Mouse (Mus musculus) bone marrow, adult 2 months (tissue): Measurements from ENCODE around the gene Grm8. TPM values are rescaled to one million over a fixed set of nuclear protein-coding genes. Genes with fewer than 3 reads are reported as not detected.

ENCODE experiments used
- H3K27ac ChIP-seq: fragments of 200-500 bp; 2 replicates; pipeline ENCODE4 v1.5.1; 2012; ENCODE audit warnings: low read depth, mild to moderate bottlenecking, control low read depth, inconsistent platforms, low read length; ENCODE audit not compliant: control insufficient read depth, poor library complexity, insufficient read depth
- H3K4me1 ChIP-seq: fragments of 200-500 bp; 2 replicates; pipeline ENCODE4 v1.6.1; 2011; ENCODE audit warnings: low read length; ENCODE audit not compliant: control insufficient read depth, insufficient read depth
- H3K4me3 ChIP-seq: fragments of 200-500 bp; replicated peaks from 2 replicates; pipeline ENCODE3; 2011; ENCODE audit warnings: mild to moderate bottlenecking, low read depth, low read length, control low read depth; ENCODE audit not compliant: control insufficient read depth
- CTCF ChIP-seq: fragments of 200-500 bp; IDR thresholded peaks from 2 replicates; pipeline ENCODE4 v1.5.1; 2011; ENCODE audit warnings: low read length, control low read depth; ENCODE audit not compliant: control insufficient read depth, insufficient read depth
- POLR2A ChIP-seq: fragments of 200-500 bp; IDR thresholded peaks from 2 replicates; pipeline ENCODE4 v1.6.1; 2011; ENCODE audit warnings: low read depth, mild to moderate bottlenecking, control low read depth, low read length, borderline replicate concordance; ENCODE audit not compliant: control insufficient read depth
- WGBS: fragments of 180-500 bp; shearing (Covaris S2); methylation state at CpG from one replicate; pipeline ENCODE4 v1.1.7; 2018; 5-methylcytosine and 5-hydroxymethylcytosine counted together
- polyA plus RNA-seq: library from polyadenylated mRNA; stranded (reverse); fragments of >200 nt; gene quantifications from 2 replicates; pipeline ENCODE4 v1.2.4, GENCODE M21; 2011; ENCODE audit warnings: low replicate concordance; ENCODE audit not compliant: missing spikeins, insufficient read depth, insufficient read length

Grm8 gene
- 0.80 TPM in 1 of 2 replicates, not detected in the other for polyA plus RNA-seq

- H3K27ac ChIP-seq: no peak within 1 kb of the TSS
- no peak for TF ChIP-seq CTCF
- TF ChIP-seq POLR2A: no peak
- H3K4me1 ChIP-seq: no peaks in the 10 kb centered on the region
- H3K4me3 ChIP-seq: peak within 1 kb of the TSS; percentile 66
- WGBS: under 1% methylated on average over 42 of the region's 42 CpGs
These were observed at the start of gene Grm8 for GRCm38 (mm10) chr6:28135001-28135401. Grm8 (minus strand) TSS chr6:28135178.

GRCm38 (mm10) chr6:28169851-28170539, 35.0 kb upstream of the Grm8 start:
- Histone ChIP-seq H3K4me3 (no peak overlapping the region), H3K4me1 (no peaks in the 10 kb centered on the region), H3K27ac (no peak overlapping the region)
- 68% methylated on average over 19 of the region's 19 CpGs for WGBS
- no peak for TF ChIP-seq CTCF
- TF ChIP-seq POLR2A: no peak

- H3K27ac ChIP-seq: no peak overlapping the region
- TF ChIP-seq POLR2A: no peak
- TF ChIP-seq CTCF: no peak
- no peaks in the 10 kb centered on the region for H3K4me1 ChIP-seq
- WGBS: 22% methylated on average over 5 of the region's 5 CpGs
- no peak overlapping the region for H3K4me3 ChIP-seq
These were observed 25.4 kb upstream of the Grm8 start for GRCm38 (mm10) chr6:28160399-28160798.

GRCm38 (mm10) chr6:28146445-28146844, 11.5 kb upstream of the Grm8 start:
- 50% methylated on average over 6 of the region's 6 CpGs for WGBS
- no peaks in the 10 kb centered on the region for H3K4me1 ChIP-seq
- TF ChIP-seq CTCF (no peak), POLR2A (no peak)

GRCm38 (mm10) chr6:28142332-28142731, 7.4 kb upstream of the Grm8 start:
- Histone ChIP-seq H3K4me1 (no peaks in the 10 kb centered on the region), H3K4me3 (no peak overlapping the region), H3K27ac (no peak overlapping the region)
- WGBS: 12% methylated on average over 2 of the region's 2 CpGs
- TF ChIP-seq POLR2A (no peak), CTCF (no peak)

More at GRCm38 (mm10) chr6:28146445-28146844, 11.5 kb upstream of the Grm8 start:
- Histone ChIP-seq H3K27ac (no peak overlapping the region), H3K4me3 (no peak overlapping the region)

GRCm38 (mm10) chr6:28135411-28136233, 644 bp upstream of the Grm8 start:
- no peak overlapping the region for H3K27ac ChIP-seq
- under 1% methylated on average over 37 of the region's 37 CpGs for WGBS
- peak overlapping the region; percentile 66 for H3K4me3 ChIP-seq
- no peak for TF ChIP-seq POLR2A
- TF ChIP-seq CTCF: peak; percentile 64
- no peaks in the 10 kb centered on the region for H3K4me1 ChIP-seq

- WGBS: 4% methylated on average over 20 of the region's 20 CpGs
- no peak for TF ChIP-seq CTCF
- TF ChIP-seq POLR2A: no peak
- H3K27ac ChIP-seq: no peak overlapping the region
- no peaks in the 10 kb centered on the region for H3K4me1 ChIP-seq
- no peak overlapping the region for H3K4me3 ChIP-seq
These were observed 652 bp downstream of the Grm8 start for GRCm38 (mm10) chr6:28134251-28134801.

- Histone ChIP-seq H3K4me1 (no peaks in the 10 kb centered on the region), H3K4me3 (no peak overlapping the region), H3K27ac (no peak overlapping the region)
- 5% methylated on average over 38 of the region's 38 CpGs for WGBS
- no peak for TF ChIP-seq POLR2A
- TF ChIP-seq CTCF: no peak
These were observed 1.5 kb downstream of the Grm8 start for GRCm38 (mm10) chr6:28133206-28134063.
